Mouse (Mus musculus) lung, postnatal 0 days (tissue): Measurements from ENCODE around the gene Adamts18. TPM values are rescaled to one million over a fixed set of nuclear protein-coding genes. Genes with fewer than 3 reads are reported as not detected.

Experiments
- ATAC-seq: fragments of 200-750 bp; cut with Nextera tagmentation; 2 replicates; pipeline ENCODE4 v1.8.0; 2017; ENCODE audit warnings: moderate library complexity
- DNase-seq: peaks from one replicate; pipeline ENCODE4 v3.0.0-alpha.2; 2016; ENCODE audit warnings: low spot score
- H3K27ac ChIP-seq: fragments of 300-500 bp; sonication (generic); 2 replicates; pipeline ENCODE4 v1.5.1; 2014; ENCODE audit warnings: antibody characterized with exemption, mild to moderate bottlenecking, low read length, mixed read lengths
- H3K27me3 ChIP-seq: fragments of 300-500 bp; sonication (generic); replicated peaks from 2 replicates; pipeline ENCODE4 v1.6.1; 2014; ENCODE audit warnings: low read length, mixed read lengths; ENCODE audit not compliant: insufficient read depth
- H3K36me3 ChIP-seq: fragments of 300-500 bp; sonication (generic); 2 replicates; pipeline ENCODE4 v1.6.1; 2014; ENCODE audit warnings: low read length, mixed read lengths; ENCODE audit not compliant: insufficient read depth
- H3K4me1 ChIP-seq: fragments of 300-500 bp; sonication (generic); 2 replicates; pipeline ENCODE4 v1.6.1; 2014; ENCODE audit warnings: antibody characterized with exemption, low read depth, low read length, mixed read lengths; ENCODE audit not compliant: insufficient read depth
- H3K4me2 ChIP-seq: fragments of 300-500 bp; sonication (generic); replicated peaks from 2 replicates; pipeline ENCODE4 v1.6.1; 2014; ENCODE audit warnings: low read depth, mild to moderate bottlenecking, low read length, moderate library complexity, mixed read lengths
- H3K4me3 ChIP-seq: fragments of 300-500 bp; sonication (generic); 2 replicates; pipeline ENCODE4 v1.5.1; 2014; ENCODE audit warnings: low read depth, low read length
- H3K9ac ChIP-seq: fragments of 300-500 bp; sonication (generic); replicated peaks from 2 replicates; pipeline ENCODE4 v1.6.1; 2014; ENCODE audit warnings: low read depth, mild to moderate bottlenecking
- H3K9me3 ChIP-seq: fragments of 300-500 bp; sonication (generic); 2 replicates; pipeline ENCODE4 v1.6.1; 2016; ENCODE audit warnings: low read length, mixed read lengths
- CTCF ChIP-seq: IDR thresholded peaks from 2 replicates; pipeline ENCODE4 v1.5.1; 2016; ENCODE audit warnings: antibody characterized with exemption, mild to moderate bottlenecking
- EP300 ChIP-seq: IDR thresholded peaks from 2 replicates; pipeline ENCODE4 v1.6.1; 2016; ENCODE audit warnings: antibody characterized with exemption, mild to moderate bottlenecking, control low read depth
- WGBS: fragments of 180-500 bp; shearing (Covaris S2); extraction: QIAGEN DNeasy Blood & Tissue Kit; methylation state at CpG from one replicate; pipeline ENCODE4 v1.1.7; 2014; 5-methylcytosine and 5-hydroxymethylcytosine counted together
- polyA plus RNA-seq: library from polyadenylated mRNA; unstranded; fragments of >200 nt; fragmentation: Nextera tagmentation; extraction: Ambion mirVana; gene quantifications from 2 replicates; pipeline ENCODE4 v1.2.1, GENCODE M21; 2015

Adamts18 gene
- polyA plus RNA-seq, 1 experiment from 2014 or later = 0.23 TPM

GRCm38 (mm10) chr8:113666714-113667432 lies 181.7 kb downstream of the Adamts18 start:
- Histone ChIP-seq H3K9ac (no peak overlapping the region), H3K4me2 (no peak overlapping the region), H3K9me3 (no peaks in the 10 kb centered on the region), H3K4me3 (no peak overlapping the region), H3K27me3 (no peaks in the 10 kb centered on the region), H3K27ac (no peak overlapping the region), H3K36me3 (no peaks in the 10 kb centered on the region), H3K4me1 (no peaks in the 10 kb centered on the region)
- no peak for DNase-seq
- ATAC-seq = no peak
- TF ChIP-seq EP300 (no peak), CTCF (no peak)
- WGBS = 68% methylated on average over 16 of the region's 16 CpGs

- 78% methylated on average over 8 of the region's 8 CpGs for WGBS
- no peaks in the 10 kb centered on the region for H3K9me3 ChIP-seq
- ATAC-seq (no peak), DNase-seq (no peak)
- H3K36me3 ChIP-seq = no peaks in the 10 kb centered on the region
- H3K4me3 ChIP-seq = no peak overlapping the region
- H3K4me1 ChIP-seq = no peaks in the 10 kb centered on the region
- no peak for TF ChIP-seq EP300
- TF ChIP-seq CTCF = no peak
- no peak overlapping the region for H3K9ac ChIP-seq
- no peaks in the 10 kb centered on the region for H3K27me3 ChIP-seq
- H3K4me2 ChIP-seq = no peak overlapping the region
- H3K27ac ChIP-seq = no peak overlapping the region
Observed at GRCm38 (mm10) chr8:113665951-113666350, 182.6 kb downstream of the Adamts18 start.

GRCm38 (mm10) chr8:113665036-113665435 lies 183.5 kb downstream of the Adamts18 start:
- WGBS = 65% methylated on average over 4 of the region's 4 CpGs
- no peak overlapping the region for H3K27ac ChIP-seq
- DNase-seq = no peak
- no peak for TF ChIP-seq CTCF
- no peak for TF ChIP-seq EP300
- no peak overlapping the region for H3K4me2 ChIP-seq
- H3K4me1 ChIP-seq = no peaks in the 10 kb centered on the region
- ATAC-seq = no peak; the same call in 1 of the 2 replicates
- no peak overlapping the region for H3K9ac ChIP-seq
- H3K27me3 ChIP-seq = no peaks in the 10 kb centered on the region
- H3K36me3 ChIP-seq = no peaks in the 10 kb centered on the region
- H3K4me3 ChIP-seq = no peak overlapping the region
- H3K9me3 ChIP-seq = no peaks in the 10 kb centered on the region

- Histone ChIP-seq H3K9me3 (no peaks in the 10 kb centered on the region), H3K4me3 (no peak overlapping the region), H3K9ac (no peak overlapping the region), H3K4me2 (no peak overlapping the region), H3K27me3 (no peaks in the 10 kb centered on the region), H3K36me3 (no peaks in the 10 kb centered on the region), H3K4me1 (no peaks in the 10 kb centered on the region), H3K27ac (no peak overlapping the region)
- DNase-seq = peak; percentile 91
- ATAC-seq = peak; percentile 81
- TF ChIP-seq CTCF (peak; percentile 99), EP300 (no peak)
- 7% methylated on average over 2 of the region's 2 CpGs for WGBS
Observed at GRCm38 (mm10) chr8:113664544-113664943, 184.0 kb downstream of the Adamts18 start.

- no peaks in the 10 kb centered on the region for H3K36me3 ChIP-seq
- H3K4me2 ChIP-seq = no peak overlapping the region
- ATAC-seq = no peak
- TF ChIP-seq EP300 = no peak
- peak; percentile 19; the same call in 1 of the 2 replicates for TF ChIP-seq CTCF
- H3K9me3 ChIP-seq = no peaks in the 10 kb centered on the region
- H3K4me3 ChIP-seq = no peak overlapping the region
- WGBS = 92% methylated on average over 1 of the region's 1 CpGs
- no peak overlapping the region for H3K27ac ChIP-seq
- no peak for DNase-seq
- H3K9ac ChIP-seq = no peak overlapping the region
- no peaks in the 10 kb centered on the region for H3K27me3 ChIP-seq
- no peaks in the 10 kb centered on the region for H3K4me1 ChIP-seq
Observed at GRCm38 (mm10) chr8:113660128-113660527, 188.4 kb downstream of the Adamts18 start.

GRCm38 (mm10) chr8:113656681-113657298 lies 191.7 kb downstream of the Adamts18 start:
- 74% methylated on average over 11 of the region's 11 CpGs for WGBS
- Histone ChIP-seq H3K9me3 (no peaks in the 10 kb centered on the region), H3K9ac (no peak overlapping the region), H3K27me3 (no peaks in the 10 kb centered on the region), H3K4me2 (no peak overlapping the region), H3K36me3 (no peaks in the 10 kb centered on the region), H3K4me1 (no peaks in the 10 kb centered on the region), H3K27ac (no peak overlapping the region), H3K4me3 (no peak overlapping the region)
- ATAC-seq = no peak
- DNase-seq = no peak
- TF ChIP-seq CTCF (no peak), EP300 (no peak)
